In genomic region chr1:191946261-191946660, GRCm38 (mm10) we compare ENCODE assay signal across 21 mouse cellular contexts. TPM values are rescaled to one million over a fixed set of nuclear protein-coding genes. Genes with fewer than 3 reads are reported as not detected.
DNase-seq lines count a peak whose midpoint lies in the region; ATAC-seq and TF ChIP-seq lines count a peak whose summit lies in the region.
"Had no signal": no experiment of that assay in that cellular context is flagged by ENCODE, and none has a peak within 500 bp of the region (broad histone marks: within the 10 kb centered on the region; RNA-seq: fewer than 3 reads in every experiment).

No protein-coding gene starts in this region.

- no peaks in the 10 kb centered on the region for H3K27me3 ChIP-seq in ES-Bruce4 (ENCODE audit: control insufficient read depth, insufficient read depth, low read length, poor library complexity, severe bottlenecking)
- H3K27me3 ChIP-seq in hindbrain, embryonic 13.5 days, result no peaks in the 10 kb centered on the region
- H3K27me3 ChIP-seq in forebrain, embryonic 10.5 days (ENCODE audit: poor library complexity, severe bottlenecking), result no peaks in the 10 kb centered on the region
- H3K27me3 ChIP-seq: embryonic facial prominence, embryonic 15.5 days; limb, embryonic 13.5 days; lung, embryonic 15.5 days; midbrain, embryonic 15.5 days had no signal

- H3K36me3 ChIP-seq in ES-Bruce4 (ENCODE audit: control insufficient read depth, insufficient read depth, low read length, poor library complexity, severe bottlenecking), result no peaks in the 10 kb centered on the region
- H3K36me3 ChIP-seq in hindbrain, embryonic 13.5 days, result no peaks in the 10 kb centered on the region
- H3K36me3 ChIP-seq in forebrain, embryonic 10.5 days (replicated peaks), result no peaks in the 10 kb centered on the region
- H3K36me3 ChIP-seq: embryonic facial prominence, embryonic 15.5 days; G1E; limb, embryonic 13.5 days; lung, embryonic 15.5 days; midbrain, embryonic 15.5 days had no signal

- ATAC-seq in hindbrain, embryonic 13.5 days (ENCODE audit: low FRiP score), result no peak
- ATAC-seq: activated CD4-positive, CD25-positive, alpha-beta regulatory T cell, adult 4 months; forebrain, embryonic 14.5 days; midbrain, embryonic 15.5 days had no signal

- H3K4me2 ChIP-seq in hindbrain, embryonic 13.5 days, result no peak overlapping the region
- H3K4me2 ChIP-seq: embryonic facial prominence, embryonic 15.5 days; limb, embryonic 13.5 days; lung, embryonic 15.5 days; midbrain, embryonic 15.5 days had no signal

- no peaks in the 10 kb centered on the region for H3K9me3 ChIP-seq in ES-Bruce4 (replicated peaks; ENCODE audit: control insufficient read depth, insufficient read depth, low read length, poor library complexity, severe bottlenecking)
- H3K9me3 ChIP-seq in hindbrain, embryonic 13.5 days, result no peaks in the 10 kb centered on the region
- H3K9me3 ChIP-seq in forebrain, embryonic 10.5 days, result no peaks in the 10 kb centered on the region
- H3K9me3 ChIP-seq: embryonic facial prominence, embryonic 15.5 days; G1E; limb, embryonic 13.5 days; lung, embryonic 15.5 days; midbrain, embryonic 15.5 days had no signal

- no peak overlapping the region for H3K9ac ChIP-seq in ES-Bruce4 (ENCODE audit: low read depth, poor library complexity, severe bottlenecking)
- H3K9ac ChIP-seq in hindbrain, embryonic 13.5 days, result no peak overlapping the region
- H3K9ac ChIP-seq: embryonic facial prominence, embryonic 15.5 days; limb, embryonic 13.5 days; lung, embryonic 15.5 days; midbrain, embryonic 15.5 days had no signal

- H3K4me1 ChIP-seq in ES-Bruce4 (ENCODE audit: control insufficient read depth, insufficient read depth, low read length), result peaks cover 5% of the 10 kb centered on the region
- no peaks in the 10 kb centered on the region for H3K4me1 ChIP-seq in hindbrain, embryonic 13.5 days (replicated peaks)
- H3K4me1 ChIP-seq in forebrain, embryonic 10.5 days, result peaks cover 8% of the 10 kb centered on the region; the same call in 1 of the 2 replicates
- H3K4me1 ChIP-seq: embryonic facial prominence, embryonic 15.5 days; limb, embryonic 13.5 days; lung, embryonic 15.5 days; midbrain, embryonic 15.5 days had no signal

- TF ChIP-seq EP300 in ES-Bruce4 (IDR thresholded peaks at IDR 0.05; ENCODE audit: insufficient read depth, low read depth, low read length), result peak; percentile 91

- DNase-seq in gastrocnemius, postnatal 25 days, result peak; percentile 46
- DNase-seq in gastrocnemius, postnatal 10 days, result no peak
- peak; percentile 72 to 75 for DNase-seq in heart, adult 9 months (ENCODE audit: low spot score in 2 of 2)
- DNase-seq in lung, postnatal 14 days, result peak; percentile 29
- no peak for DNase-seq in forebrain, embryonic 10.5 days (ENCODE audit: extremely low spot score, low spot score)
- no peak for DNase-seq in Muller cell, postnatal 12 days (ENCODE audit: inconsistent ontology term)
- DNase-seq: cerebellum, adult 11-12 months; kidney, adult 18-20 months; kidney, postnatal 4 days; thymus, postnatal 25 days had no signal

- H3K4me3 ChIP-seq in ES-Bruce4 (ENCODE audit: low read depth, low read length), result no peak overlapping the region
- no peak overlapping the region for H3K4me3 ChIP-seq in hindbrain, embryonic 13.5 days
- no peak overlapping the region for H3K4me3 ChIP-seq in forebrain, embryonic 10.5 days
- H3K4me3 ChIP-seq: embryonic facial prominence, embryonic 15.5 days; limb, embryonic 13.5 days; lung, embryonic 15.5 days; midbrain, embryonic 15.5 days had no signal

- no peak for TF ChIP-seq POLR2A in ES-Bruce4 (IDR thresholded peaks at IDR 0.05; ENCODE audit: insufficient read depth, low read length)

- peak overlapping the region; percentile 38; the same call in 1 of the 2 replicates for H3K27ac ChIP-seq in ES-Bruce4 (ENCODE audit: insufficient read depth, low read length)
- H3K27ac ChIP-seq in hindbrain, embryonic 13.5 days, result no peak overlapping the region
- no peak overlapping the region for H3K27ac ChIP-seq in forebrain, embryonic 10.5 days
- H3K27ac ChIP-seq: embryonic facial prominence, embryonic 15.5 days; limb, embryonic 13.5 days; lung, embryonic 15.5 days; midbrain, embryonic 15.5 days had no signal

- no peak for TF ChIP-seq CTCF in ES-Bruce4 (IDR thresholded peaks at IDR 0.05; ENCODE audit: low read depth, low read length)

- WGBS in hindbrain, embryonic 13.5 days, result 79% methylated on average over 7 of the region's 7 CpGs
- 83% methylated on average over 7 of the region's 7 CpGs for WGBS in forebrain, embryonic 10.5 days

RNA-seq across cellular contexts. Expression of gene Rd3, which starts 30.9 kb away (rescaled TPM):
- total RNA-seq in gastrocnemius, postnatal 25 days (2021), result under 1 TPM in 1 of 2 experiments, not detected in 1; 0.15 TPM
- under 1 TPM in 1 of 2 experiments, not detected in 1; 0.20 TPM for total RNA-seq in gastrocnemius, postnatal 10 days (2021)
- not detected in 2 replicates for polyA plus RNA-seq in ES-Bruce4 (2011; ENCODE audit: insufficient read depth, insufficient read length, low read depth, missing spikeins)
- polyA plus RNA-seq in hindbrain, embryonic 13.5 days (2015; fragmentation: Nextera tagmentation; extraction: Ambion mirVana), result 4.8 and 6.9 TPM in 2 replicates
- polyA plus RNA-seq in forebrain, embryonic 10.5 days (2016; fragmentation: Nextera tagmentation; extraction: Ambion mirVana), result 0.15 and 0.38 TPM in 2 replicates
- total RNA-seq: G1E; gastrocnemius, adult 8-10 months; hematopoietic stem cell, adult 5-6 weeks had no signal
- polyA plus RNA-seq: G1E had no signal

RNA-seq across cellular contexts. Expression of gene Slc30a1, which starts 39.7 kb away (rescaled TPM):
- total RNA-seq in gastrocnemius, postnatal 25 days (2021), result 1 to 10 TPM; 4.9 to 8.4 TPM
- 1 to 10 TPM; 7.5 to 8.9 TPM for total RNA-seq in gastrocnemius, postnatal 10 days (2021)
- polyA plus RNA-seq in ES-Bruce4 (2011; ENCODE audit: insufficient read depth, insufficient read length, low read depth, missing spikeins), result 9.5 and 10.1 TPM in 2 replicates
- 2.3 and 2.8 TPM in 2 replicates for polyA plus RNA-seq in hindbrain, embryonic 13.5 days (2015; fragmentation: Nextera tagmentation; extraction: Ambion mirVana)
- polyA plus RNA-seq in forebrain, embryonic 10.5 days (2016; fragmentation: Nextera tagmentation; extraction: Ambion mirVana), result 1.2 and 1.5 TPM in 2 replicates

Comparison
In these comparisons a context has a peak if more than half of its experiments do, and no peak if none do; other contexts are left out.
1. DNase-seq: peak in gastrocnemius, postnatal 25 days (single experiment), heart, adult 9 months (2 of 2) and lung, postnatal 14 days (single experiment); none in gastrocnemius, postnatal 10 days (single experiment), forebrain, embryonic 10.5 days (single experiment) and Muller cell, postnatal 12 days (single experiment).